Mouse (Mus musculus) naive thymus-derived CD4-positive, alpha-beta T cell, adult 2 months (primary cell): ENCODE data around the gene Plod2.

Source experiments
- DNase-seq: peaks from one replicate; pipeline ENCODE4 v3.0.0-alpha.2; 2011; ENCODE audit warnings: low read depth

Plod2 gene

GRCm38 (mm10) chr9:92541977-92542561, at the start of gene Plod2:
Gene Plod2 (plus strand): TSS chr9:92542223.
- peak; percentile 15 for DNase-seq

- DNase-seq = peak; percentile 55
These were observed 42.2 kb upstream of the Plod2 start for GRCm38 (mm10) chr9:92499710-92500410.

- DNase-seq = no peak
These were observed 37.8 kb upstream of the Plod2 start for GRCm38 (mm10) chr9:92504256-92504655.

- DNase-seq = no peak
These were observed 37.1 kb upstream of the Plod2 start for GRCm38 (mm10) chr9:92504889-92505288.

GRCm38 (mm10) chr9:92511696-92512095, 30.3 kb upstream of the Plod2 start:
- DNase-seq = no peak

- no peak for DNase-seq
These were observed 25.0 kb upstream of the Plod2 start for GRCm38 (mm10) chr9:92517036-92517435.

GRCm38 (mm10) chr9:92520751-92521150, 21.3 kb upstream of the Plod2 start:
- no peak for DNase-seq

- no peak for DNase-seq
These were observed 17.5 kb upstream of the Plod2 start for GRCm38 (mm10) chr9:92524506-92524905.

GRCm38 (mm10) chr9:92530055-92530454, 12.0 kb upstream of the Plod2 start:
- DNase-seq = no peak

- DNase-seq = no peak
These were observed 4.3 kb upstream of the Plod2 start for GRCm38 (mm10) chr9:92537735-92538134.

GRCm38 (mm10) chr9:92538216-92538615, 3.8 kb upstream of the Plod2 start:
- DNase-seq = no peak

GRCm38 (mm10) chr9:92542591-92543416, 781 bp downstream of the Plod2 start:
- peak; percentile 14 for DNase-seq

GRCm38 (mm10) chr9:92544146-92544545, 2.1 kb downstream of the Plod2 start:
- DNase-seq = no peak

- DNase-seq = no peak
These were observed 3.0 kb downstream of the Plod2 start for GRCm38 (mm10) chr9:92545021-92545420.

GRCm38 (mm10) chr9:92546446-92546845, 4.4 kb downstream of the Plod2 start:
- no peak for DNase-seq

- no peak for DNase-seq
These were observed 5.1 kb downstream of the Plod2 start for GRCm38 (mm10) chr9:92547106-92547505.

- DNase-seq = no peak
These were observed 5.8 kb downstream of the Plod2 start for GRCm38 (mm10) chr9:92547821-92548220.

GRCm38 (mm10) chr9:92548603-92549002, 6.6 kb downstream of the Plod2 start:
- DNase-seq = no peak

GRCm38 (mm10) chr9:92549811-92550490, 7.9 kb downstream of the Plod2 start:
- no peak for DNase-seq

GRCm38 (mm10) chr9:92550981-92551380, 9.0 kb downstream of the Plod2 start:
- no peak for DNase-seq

GRCm38 (mm10) chr9:92551666-92552065, 9.6 kb downstream of the Plod2 start:
- no peak for DNase-seq

- DNase-seq = no peak
These were observed 10.7 kb downstream of the Plod2 start for GRCm38 (mm10) chr9:92552691-92553090.
